Mouse (Mus musculus) naive thymus-derived CD4-positive, alpha-beta T cell, adult 2 months (primary cell): ENCODE measurements around the gene Tomm20.
A peak's percentile ranks its signal among the peaks of the same experiment; 100 is the strongest.

Experiments
- DNase-seq: peaks from one replicate; pipeline ENCODE4 v3.0.0-alpha.2; 2011; ENCODE audit warnings: low read depth

The Tomm20 gene

GRCm38 (mm10) chr8:126961516-126961915 is 15.9 kb upstream of the Tomm20 start:
- DNase-seq, result no peak

- DNase-seq, result no peak
These were observed 6.4 kb upstream of the Tomm20 start for GRCm38 (mm10) chr8:126951900-126952636.

- no peak for DNase-seq
These were observed 3.9 kb upstream of the Tomm20 start for GRCm38 (mm10) chr8:126949527-126949926.

- DNase-seq, result no peak
These were observed 800 bp upstream of the Tomm20 start for GRCm38 (mm10) chr8:126946444-126946843.

GRCm38 (mm10) chr8:126944781-126945691 is 608 bp downstream of the Tomm20 start:
- DNase-seq, result peak; percentile 74

- DNase-seq, result no peak
These were observed 2.1 kb downstream of the Tomm20 start for GRCm38 (mm10) chr8:126943565-126943964.

GRCm38 (mm10) chr8:126937337-126937736 is 8.3 kb downstream of the Tomm20 start:
- no peak for DNase-seq

- peak; percentile 45 for DNase-seq
These were observed 9.7 kb downstream of the Tomm20 start for GRCm38 (mm10) chr8:126935932-126936331.

GRCm38 (mm10) chr8:126935387-126935786 is 10.3 kb downstream of the Tomm20 start:
- no peak for DNase-seq

GRCm38 (mm10) chr8:126932656-126933055 is 13.0 kb downstream of the Tomm20 start:
- DNase-seq, result no peak

- no peak for DNase-seq
These were observed 13.4 kb downstream of the Tomm20 start for GRCm38 (mm10) chr8:126932249-126932648.

- DNase-seq, result peak; percentile 52
These were observed 13.9 kb downstream of the Tomm20 start for GRCm38 (mm10) chr8:126931720-126932119.

GRCm38 (mm10) chr8:126929607-126930161 is 16.0 kb downstream of the Tomm20 start:
- peak; percentile 82 for DNase-seq

- DNase-seq, result no peak
These were observed 16.7 kb downstream of the Tomm20 start for GRCm38 (mm10) chr8:126928755-126929505.

- no peak for DNase-seq
These were observed 17.6 kb downstream of the Tomm20 start for GRCm38 (mm10) chr8:126928028-126928427.

- no peak for DNase-seq
These were observed 18.6 kb downstream of the Tomm20 start for GRCm38 (mm10) chr8:126927058-126927457.

GRCm38 (mm10) chr8:126922981-126923380 is 22.7 kb downstream of the Tomm20 start:
- DNase-seq, result no peak

- no peak for DNase-seq
These were observed 24.2 kb downstream of the Tomm20 start for GRCm38 (mm10) chr8:126921432-126921831.

- peak; percentile 82 for DNase-seq
These were observed 24.8 kb downstream of the Tomm20 start for GRCm38 (mm10) chr8:126920845-126921244.

GRCm38 (mm10) chr8:126920386-126920785 is 25.3 kb downstream of the Tomm20 start:
- no peak for DNase-seq

GRCm38 (mm10) chr8:126919703-126920102 is 25.9 kb downstream of the Tomm20 start:
- no peak for DNase-seq

- DNase-seq, result no peak
These were observed 26.4 kb downstream of the Tomm20 start for GRCm38 (mm10) chr8:126919255-126919654.
